Mouse (Mus musculus) testis, adult 2 months (tissue): ENCODE measurements around the gene Grm7. TPM values are rescaled to one million over a fixed set of nuclear protein-coding genes. Genes with fewer than 3 reads are reported as not detected.

Experiments used
- H3K27ac ChIP-seq: fragments of 200-500 bp; 2 replicates; pipeline ENCODE4 v1.5.1; 2012; ENCODE audit warnings: low read depth, low read length; ENCODE audit not compliant: control insufficient read depth, insufficient read depth
- H3K27me3 ChIP-seq: fragments of 200-500 bp; 2 replicates; pipeline ENCODE4 v1.6.1; 2012; ENCODE audit warnings: mild to moderate bottlenecking, low read length, moderate library complexity; ENCODE audit not compliant: control insufficient read depth, insufficient read depth
- H3K36me3 ChIP-seq: fragments of 200-500 bp; 2 replicates; pipeline ENCODE4 v1.6.1; 2012; ENCODE audit warnings: mild to moderate bottlenecking, low read length; ENCODE audit not compliant: control insufficient read depth, insufficient read depth
- H3K4me1 ChIP-seq: fragments of 200-500 bp; 2 replicates; pipeline ENCODE4 v1.6.1; 2012; ENCODE audit warnings: low read length; ENCODE audit not compliant: control insufficient read depth, insufficient read depth
- H3K4me3 ChIP-seq: fragments of 200-500 bp; 2 replicates; pipeline ENCODE4 v1.5.1; 2012; ENCODE audit warnings: low read depth, mild to moderate bottlenecking, low read length, moderate library complexity, mixed read lengths; ENCODE audit not compliant: control insufficient read depth
- CTCF ChIP-seq: fragments of 200-500 bp; IDR thresholded peaks from 2 replicates; pipeline ENCODE4 v1.5.1; 2012; ENCODE audit warnings: low read depth, mild to moderate bottlenecking, inconsistent platforms, low read length, moderate library complexity; ENCODE audit not compliant: control insufficient read depth, insufficient read depth, insufficient replicate concordance
- POLR2A ChIP-seq: fragments of 200-500 bp; IDR thresholded peaks from 2 replicates; pipeline ENCODE4 v1.6.1; 2012; ENCODE audit warnings: low read depth, mild to moderate bottlenecking, inconsistent platforms, low read length, moderate library complexity; ENCODE audit not compliant: control insufficient read depth
- polyA plus RNA-seq: library from polyadenylated mRNA; depleted of rRNA; stranded (reverse); fragments of >200 nt; gene quantifications from 2 replicates; pipeline ENCODE4 v1.2.3, GENCODE M21; 2012

Grm7 gene
- polyA plus RNA-seq, 1 experiment: 0.58 TPM

DNA sequence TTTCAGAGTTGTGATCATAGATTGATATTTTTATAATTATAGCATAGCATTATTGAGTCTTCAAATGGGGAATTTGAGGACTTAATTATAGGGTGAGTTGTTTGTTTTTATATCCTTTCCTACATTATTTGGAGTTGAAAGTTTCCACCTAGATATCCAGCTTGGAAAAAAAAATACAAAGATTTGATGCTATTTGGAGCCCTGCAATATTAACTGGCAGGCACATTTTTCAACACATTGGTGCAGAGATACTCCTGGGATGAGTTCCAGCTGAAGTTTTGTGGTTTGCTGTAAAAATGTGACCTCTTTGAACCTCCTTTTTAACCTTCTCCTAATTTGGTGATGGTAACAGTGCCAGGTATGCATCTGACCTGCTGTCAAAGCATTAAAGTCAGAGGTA, 802.5 kb downstream of the Grm7 start:
- no peak for TF ChIP-seq POLR2A

DNA sequence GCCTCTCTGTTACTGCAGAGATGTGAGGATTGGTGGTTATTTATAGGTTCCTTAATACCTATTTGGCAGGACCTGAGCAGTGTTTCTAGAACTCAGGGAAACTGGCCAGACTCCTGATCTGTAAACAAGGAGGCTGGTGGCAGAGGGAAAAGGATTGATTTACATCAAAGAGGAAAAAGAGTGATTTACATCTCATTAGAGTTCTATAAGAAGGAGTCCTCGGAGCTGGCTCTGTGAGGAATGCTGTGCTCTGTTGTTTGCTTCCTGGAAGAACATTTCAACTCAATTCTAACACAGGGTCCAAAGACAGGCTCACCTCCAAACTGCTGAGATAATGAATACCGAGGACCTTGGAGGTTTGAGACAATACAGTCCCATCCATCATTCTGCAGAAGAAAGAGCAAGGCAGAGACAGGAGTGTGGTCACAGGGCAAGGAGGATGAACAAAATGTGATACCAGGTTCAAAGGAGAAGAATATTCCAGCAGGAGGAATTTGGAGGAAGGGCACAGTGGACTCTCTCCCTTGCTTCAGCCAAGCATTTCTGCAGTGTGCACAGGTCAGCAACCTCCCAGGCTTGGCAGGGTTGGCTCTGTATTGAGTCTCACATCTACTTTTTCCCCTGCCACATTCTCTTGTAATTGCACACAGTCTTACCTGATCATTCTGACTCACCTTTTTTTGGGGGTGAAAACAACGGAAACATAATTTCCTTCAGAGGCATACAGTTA, 803.8 kb downstream of the Grm7 start:
- no peak overlapping the region for H3K27ac ChIP-seq
- H3K4me3 ChIP-seq: no peak overlapping the region
- no peaks in the 10 kb centered on the region for H3K27me3 ChIP-seq
- TF ChIP-seq POLR2A (no peak), CTCF (no peak)
- H3K36me3 ChIP-seq: no peaks in the 10 kb centered on the region
- H3K4me1 ChIP-seq: no peaks in the 10 kb centered on the region

More for the DNA sequence above, 802.5 kb downstream of the Grm7 start:
- Histone ChIP-seq H3K27ac (no peak overlapping the region), H3K4me1 (no peaks in the 10 kb centered on the region), H3K27me3 (no peaks in the 10 kb centered on the region), H3K4me3 (no peak overlapping the region), H3K36me3 (no peaks in the 10 kb centered on the region)

DNA sequence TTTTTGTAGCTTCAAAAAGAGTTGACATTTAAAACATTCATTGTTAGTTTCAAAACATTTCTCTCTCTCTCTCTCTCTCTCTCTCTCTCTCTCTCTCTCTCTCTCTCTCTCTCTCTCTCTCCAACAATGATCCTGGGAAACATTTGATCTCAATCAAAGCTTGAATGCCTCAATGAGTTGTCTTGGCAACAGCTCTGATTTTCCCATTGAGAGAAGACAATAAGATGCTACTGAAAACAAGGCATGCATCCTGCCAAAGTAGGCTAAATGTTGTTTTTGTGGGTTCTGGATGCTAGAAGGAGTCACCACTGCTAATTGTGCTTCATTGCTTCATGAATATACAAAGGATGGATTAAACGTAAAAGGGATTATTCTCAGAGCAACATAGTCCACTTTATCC, 836.5 kb downstream of the Grm7 start:
- no peaks in the 10 kb centered on the region for H3K27me3 ChIP-seq
- no peak overlapping the region for H3K27ac ChIP-seq
- no peak overlapping the region for H3K4me3 ChIP-seq
- H3K36me3 ChIP-seq: no peaks in the 10 kb centered on the region
- H3K4me1 ChIP-seq: no peaks in the 10 kb centered on the region
- TF ChIP-seq CTCF: no peak
- TF ChIP-seq POLR2A: no peak

DNA sequence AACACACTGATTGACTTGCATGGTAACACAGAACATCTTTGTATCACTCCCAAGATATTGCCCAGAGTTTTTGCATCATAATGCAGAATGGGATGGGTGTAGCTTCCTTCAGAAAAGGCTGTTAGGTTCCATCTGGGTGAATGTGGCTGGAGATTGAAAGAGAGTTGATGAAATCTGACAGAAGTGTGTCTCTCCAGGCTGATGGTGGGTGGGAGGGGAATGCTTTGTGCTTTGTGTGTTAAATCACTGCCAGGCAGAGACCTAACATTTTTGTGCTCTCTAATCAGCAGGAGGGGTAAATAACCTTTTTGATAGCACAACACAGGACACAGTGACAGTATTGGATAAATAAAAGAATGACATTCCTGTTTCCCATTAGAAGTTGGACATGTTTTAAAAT, 840.7 kb downstream of the Grm7 start:
- H3K27ac ChIP-seq: no peak overlapping the region
- TF ChIP-seq CTCF (no peak), POLR2A (no peak)
- H3K27me3 ChIP-seq: no peaks in the 10 kb centered on the region
- no peaks in the 10 kb centered on the region for H3K4me1 ChIP-seq
- no peak overlapping the region for H3K4me3 ChIP-seq
- no peaks in the 10 kb centered on the region for H3K36me3 ChIP-seq

DNA sequence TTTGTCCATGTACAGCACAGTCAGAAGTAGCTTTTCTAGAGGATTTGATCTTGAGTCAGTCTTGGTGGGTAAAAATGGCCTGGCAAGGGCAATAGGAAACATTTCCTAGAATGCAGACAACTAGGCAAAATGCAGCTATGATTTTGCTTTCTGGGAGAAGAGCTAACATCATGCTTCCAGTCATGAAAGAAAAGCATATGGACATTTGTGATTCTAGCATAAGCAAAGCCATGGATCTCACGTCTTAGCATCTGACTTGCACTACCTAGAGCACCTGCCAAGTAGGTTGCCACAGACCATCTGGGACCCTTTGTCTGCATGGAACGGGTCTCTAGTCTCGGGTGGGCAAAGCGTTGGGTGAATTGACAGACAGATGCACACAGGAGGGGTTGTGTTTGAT, 842.2 kb downstream of the Grm7 start:
- H3K27me3 ChIP-seq: no peaks in the 10 kb centered on the region
- no peak overlapping the region for H3K4me3 ChIP-seq
- H3K27ac ChIP-seq: no peak overlapping the region
- H3K36me3 ChIP-seq: no peaks in the 10 kb centered on the region
- no peaks in the 10 kb centered on the region for H3K4me1 ChIP-seq
- TF ChIP-seq POLR2A (no peak), CTCF (no peak)

DNA sequence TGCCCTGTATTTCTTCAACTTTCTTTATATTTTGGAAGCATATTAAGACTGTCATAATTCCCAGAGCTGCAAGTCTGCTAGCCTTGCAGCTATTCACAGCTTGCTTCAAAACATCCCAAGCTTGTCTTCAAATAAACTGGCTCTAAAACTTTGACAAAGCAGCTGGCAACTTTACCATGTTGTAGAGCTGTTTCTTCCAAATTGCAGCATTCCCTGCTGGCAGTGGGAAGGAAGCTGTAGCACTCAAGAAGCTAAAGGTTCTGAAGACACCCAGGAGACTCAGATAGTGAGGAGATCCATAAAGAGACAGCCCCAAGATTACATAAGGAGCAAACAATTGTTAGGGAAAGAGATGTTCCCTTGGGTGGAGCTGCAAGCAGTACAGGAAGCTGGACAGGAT, 846.8 kb downstream of the Grm7 start:
- TF ChIP-seq CTCF (no peak), POLR2A (no peak)
- Histone ChIP-seq H3K4me1 (no peaks in the 10 kb centered on the region), H3K4me3 (no peak overlapping the region), H3K36me3 (no peaks in the 10 kb centered on the region), H3K27me3 (no peaks in the 10 kb centered on the region), H3K27ac (no peak overlapping the region)

DNA sequence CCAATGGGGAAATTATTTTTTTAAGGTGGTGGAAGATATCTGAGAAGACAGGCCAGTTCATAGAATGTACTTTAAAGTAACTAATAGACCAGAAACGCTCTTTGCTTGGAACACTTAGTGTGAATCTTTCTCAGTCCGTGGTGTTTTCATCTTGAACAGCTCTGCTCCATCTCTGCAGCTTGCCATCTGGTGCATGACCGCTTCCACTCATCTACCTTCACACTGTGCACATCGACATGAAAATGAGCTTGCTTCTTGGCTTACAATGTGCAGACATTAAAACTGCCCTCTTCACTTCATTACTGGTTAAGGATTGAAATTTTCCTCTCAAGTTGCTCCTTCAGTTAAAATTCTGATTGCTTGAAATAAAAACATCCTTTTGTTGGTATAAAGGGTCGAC, 854.2 kb downstream of the Grm7 start:
- Histone ChIP-seq H3K4me3 (no peak overlapping the region), H3K4me1 (no peaks in the 10 kb centered on the region), H3K27ac (no peak overlapping the region), H3K27me3 (no peaks in the 10 kb centered on the region), H3K36me3 (no peaks in the 10 kb centered on the region)
- TF ChIP-seq CTCF: no peak
- TF ChIP-seq POLR2A: no peak

DNA sequence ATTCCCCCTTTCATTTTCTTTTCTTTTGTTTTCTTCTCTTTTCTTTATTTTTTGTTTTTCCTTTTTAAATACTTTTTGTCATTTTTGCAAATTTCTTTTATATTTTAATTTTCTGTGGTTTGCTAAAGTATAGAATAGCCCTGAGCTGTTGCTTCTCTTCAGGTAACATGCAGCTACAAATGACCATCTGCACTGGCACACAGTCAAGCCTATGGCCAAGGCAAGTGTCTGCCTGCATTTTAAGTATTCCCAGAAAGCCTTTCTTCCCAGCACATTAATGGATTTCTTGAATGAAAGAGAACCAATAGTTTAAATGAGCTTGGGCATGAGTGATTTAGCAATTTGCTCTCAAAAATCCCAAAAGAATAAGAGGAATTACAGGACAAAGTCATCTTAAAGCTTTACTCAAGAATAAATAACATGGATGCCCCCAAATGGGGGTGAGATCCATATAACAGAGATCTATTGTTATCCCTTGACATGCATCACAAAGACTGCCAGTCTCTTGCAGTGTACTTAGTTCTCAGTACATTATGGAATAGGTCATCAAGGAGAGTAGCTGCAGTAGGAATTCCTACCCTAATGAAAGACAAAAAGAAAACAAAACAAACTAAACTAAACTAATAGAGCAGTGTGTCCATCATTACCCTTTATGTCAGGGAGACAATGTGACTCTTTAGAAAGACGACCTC, 865.5 kb downstream of the Grm7 start:
- TF ChIP-seq CTCF (no peak), POLR2A (no peak)
- H3K36me3 ChIP-seq: no peaks in the 10 kb centered on the region
- H3K4me3 ChIP-seq: no peak overlapping the region
- no peaks in the 10 kb centered on the region for H3K4me1 ChIP-seq
- H3K27ac ChIP-seq: no peak overlapping the region
- no peaks in the 10 kb centered on the region for H3K27me3 ChIP-seq
